Mouse (Mus musculus): ENCODE measurements around the gene Tigd3. TPM values are rescaled to one million over a fixed set of nuclear protein-coding genes. Genes with fewer than 3 reads are reported as not detected.

The Tigd3 gene
- polyA plus RNA-seq, 1 experiment from 2014 or later = 1.8 TPM

DNA sequence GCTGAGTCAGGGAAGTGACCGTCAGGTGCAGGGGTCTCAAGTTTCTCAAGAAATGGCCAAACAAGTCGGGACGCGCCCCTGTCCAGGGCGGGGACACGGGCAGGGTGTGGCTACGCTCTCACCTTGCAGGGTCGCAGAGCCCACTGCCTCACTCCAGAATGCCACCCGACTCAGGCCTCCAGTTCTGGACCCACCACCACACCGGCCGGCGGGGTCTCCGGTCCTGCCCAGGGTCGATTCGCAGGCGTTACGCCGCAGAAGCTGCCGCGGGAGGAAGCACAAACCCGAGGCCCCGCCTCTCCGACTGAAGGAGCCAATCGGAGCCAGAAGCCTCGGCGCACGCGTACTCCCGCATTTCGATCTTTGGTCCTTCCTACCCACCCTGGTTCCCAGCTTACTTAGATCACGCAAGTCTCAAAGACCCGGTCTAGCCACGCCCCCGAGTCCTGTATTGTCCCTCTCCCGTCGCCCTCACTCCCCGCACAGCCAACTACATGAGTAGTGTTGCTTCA lies 18.9 kb downstream of the Tigd3 start, which contains the start of gene Frmd8:
Gene Frmd8, minus strand, starts transcription at position 306 of the 512 bp plus-strand sequence.
- Histone ChIP-seq H3K9me3 (ENCODE audit: control insufficient read depth, low read length) (no peaks in the 10 kb centered on the region), H3K36me3 (ENCODE audit: control insufficient read depth, insufficient read depth, low read length) (peaks cover 21% of the 10 kb centered on the region), H3K27ac (replicated peaks in 1 of 2; ENCODE audit: control insufficient read depth in 1 of 2, insufficient read depth in 1 of 2, low read depth in 2 of 2, low read length in 2 of 2) (peak within 1 kb of the TSS; percentile 53 to 64; a peak in 3 of 4 replicates), H3K27me3 (ENCODE audit: control insufficient read depth, insufficient read depth, low read length) (no peaks in the 10 kb centered on the region), H3K4me3 (ENCODE audit: control insufficient read depth in 1 of 2, insufficient read depth in 1 of 2, low read depth in 1 of 2, low read length in 2 of 2) (peak within 1 kb of the TSS; percentile 71 to 96), H3K9ac (ENCODE audit: low read length) (peak within 1 kb of the TSS; percentile 85), H3K4me2 (ENCODE audit: low read length) (peak within 1 kb of the TSS; percentile 96), H3K4me1 (ENCODE audit: control insufficient read depth in 2 of 2, insufficient read depth in 2 of 2, low read length in 2 of 2) (peaks cover 22 to 56% of the 10 kb centered on the region in 2 experiments)
- WGBS = under 1% methylated on average over 37 of the region's 37 CpGs
- peak; percentile 68 for ATAC-seq (ENCODE audit: insufficient number of reproducible peaks, insufficient read depth, low FRiP score, low read depth)

DNA sequence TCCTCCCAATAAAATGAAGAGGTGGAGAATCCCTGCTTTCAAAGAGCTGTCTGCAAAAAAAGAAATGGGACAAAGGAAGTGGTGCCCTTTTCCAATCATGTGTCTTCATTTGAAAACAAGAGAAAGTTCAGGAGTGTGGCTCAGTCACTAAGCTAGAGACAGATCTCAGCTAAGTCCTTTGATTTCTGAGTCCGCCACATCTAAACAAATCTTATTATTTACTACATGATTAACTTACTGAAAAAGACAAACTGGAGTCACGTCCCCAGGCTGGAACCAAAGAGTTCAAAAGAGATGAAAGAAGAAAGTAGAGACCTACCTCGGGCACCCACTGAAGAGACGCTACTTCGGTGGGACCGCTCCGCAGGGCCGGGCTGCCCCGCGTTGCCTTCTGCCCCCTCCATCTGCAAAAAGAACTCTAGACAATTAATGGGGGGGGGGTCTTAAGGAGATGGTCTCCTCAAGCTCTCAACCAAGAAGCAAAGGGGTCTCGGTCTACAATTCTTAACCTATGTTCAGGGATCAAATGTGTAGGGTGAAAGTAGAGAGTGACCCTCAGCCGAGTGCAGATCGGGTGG lies 19.5 kb downstream of the Tigd3 start:
- 13% methylated on average over 13 of the region's 13 CpGs for whole genome bisulfite sequencing
- Histone ChIP-seq H3K9me3 (ENCODE audit: control insufficient read depth, low read length) (no peaks in the 10 kb centered on the region), H3K4me1 (ENCODE audit: control insufficient read depth in 2 of 2, insufficient read depth in 2 of 2, low read length in 2 of 2) (peaks cover 22 to 56% of the 10 kb centered on the region in 2 experiments), H3K9ac (ENCODE audit: low read length) (peak overlapping the region; percentile 85), H3K27ac (replicated peaks in 1 of 2; ENCODE audit: control insufficient read depth in 1 of 2, insufficient read depth in 1 of 2, low read depth in 2 of 2, low read length in 2 of 2) (peak overlapping the region in 1 of 2 experiments; percentile 64; a peak in 2 of 4 replicates), H3K36me3 (ENCODE audit: control insufficient read depth, insufficient read depth, low read length) (peaks cover 26% of the 10 kb centered on the region), H3K4me2 (ENCODE audit: low read length) (peak overlapping the region; percentile 96), H3K4me3 (ENCODE audit: control insufficient read depth in 1 of 2, insufficient read depth in 1 of 2, low read depth in 1 of 2, low read length in 2 of 2) (peak overlapping the region; percentile 71 to 96), H3K27me3 (ENCODE audit: control insufficient read depth, insufficient read depth, low read length) (no peaks in the 10 kb centered on the region)
- no peak for ATAC-seq (ENCODE audit: insufficient number of reproducible peaks, insufficient read depth, low FRiP score, low read depth)

GRCm38 (mm10) chr19:5872931-5873556 lies 20.9 kb downstream of the Tigd3 start:
- H3K27me3 ChIP-seq (ENCODE audit: control insufficient read depth, insufficient read depth, low read length) = no peaks in the 10 kb centered on the region
- peak overlapping the region; percentile 85; the same call in 1 of the 2 replicates for H3K9ac ChIP-seq (ENCODE audit: low read length)
- no peak overlapping the region for H3K27ac ChIP-seq (replicated peaks in 1 of 2; ENCODE audit: control insufficient read depth in 1 of 2, insufficient read depth in 1 of 2, low read depth in 2 of 2, low read length in 2 of 2)
- H3K4me1 ChIP-seq (ENCODE audit: control insufficient read depth in 2 of 2, insufficient read depth in 2 of 2, low read length in 2 of 2) = peaks cover 22 to 46% of the 10 kb centered on the region in 2 experiments
- H3K4me2 ChIP-seq (ENCODE audit: low read length) = peak overlapping the region; percentile 29
- peaks cover 40% of the 10 kb centered on the region for H3K36me3 ChIP-seq (ENCODE audit: control insufficient read depth, insufficient read depth, low read length)
- ATAC-seq (ENCODE audit: insufficient number of reproducible peaks, insufficient read depth, low FRiP score, low read depth) = no peak
- H3K9me3 ChIP-seq (ENCODE audit: control insufficient read depth, low read length) = no peaks in the 10 kb centered on the region
- WGBS = 73% methylated on average over 19 of the region's 19 CpGs
- H3K4me3 ChIP-seq (ENCODE audit: control insufficient read depth in 1 of 2, insufficient read depth in 1 of 2, low read depth in 1 of 2, low read length in 2 of 2) = no peak overlapping the region

DNA sequence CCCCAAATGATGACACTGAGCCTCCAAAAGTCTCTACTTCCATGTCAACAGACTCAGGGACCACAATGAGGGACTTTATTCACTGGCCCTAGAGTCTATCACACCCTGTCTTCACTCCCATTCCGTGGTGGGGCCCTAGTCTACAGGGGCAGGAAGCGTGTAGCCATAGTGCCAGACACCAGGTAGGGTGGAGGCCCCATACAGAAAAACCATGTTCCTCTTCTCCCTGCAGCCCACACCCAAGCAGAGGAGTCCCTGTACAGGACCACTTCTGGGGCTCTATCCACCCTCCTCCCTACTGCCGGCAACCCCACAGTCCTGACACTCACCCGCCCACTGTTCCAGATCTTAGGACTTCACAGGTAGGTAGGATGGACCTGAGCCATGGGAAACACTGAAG lies 21.4 kb downstream of the Tigd3 start:
- 76% methylated on average over 4 of the region's 4 CpGs for WGBS
- H3K27me3 ChIP-seq (ENCODE audit: control insufficient read depth, insufficient read depth, low read length) = no peaks in the 10 kb centered on the region
- no peak overlapping the region for H3K27ac ChIP-seq (replicated peaks in 1 of 2; ENCODE audit: control insufficient read depth in 1 of 2, insufficient read depth in 1 of 2, low read depth in 2 of 2, low read length in 2 of 2)
- H3K4me1 ChIP-seq (ENCODE audit: control insufficient read depth in 2 of 2, insufficient read depth in 2 of 2, low read length in 2 of 2) = peaks cover 19 to 41% of the 10 kb centered on the region in 2 experiments
- H3K4me2 ChIP-seq (ENCODE audit: low read length) = peak overlapping the region; percentile 29; the same call in 1 of the 2 replicates
- H3K9me3 ChIP-seq (ENCODE audit: control insufficient read depth, low read length) = no peaks in the 10 kb centered on the region
- peaks cover 46% of the 10 kb centered on the region for H3K36me3 ChIP-seq (ENCODE audit: control insufficient read depth, insufficient read depth, low read length)
- no peak overlapping the region; the same call in 1 of the 2 replicates for H3K9ac ChIP-seq (ENCODE audit: low read length)
- no peak for ATAC-seq (ENCODE audit: insufficient number of reproducible peaks, insufficient read depth, low FRiP score, low read depth)
- no peak overlapping the region for H3K4me3 ChIP-seq (ENCODE audit: control insufficient read depth in 1 of 2, insufficient read depth in 1 of 2, low read depth in 1 of 2, low read length in 2 of 2)

DNA sequence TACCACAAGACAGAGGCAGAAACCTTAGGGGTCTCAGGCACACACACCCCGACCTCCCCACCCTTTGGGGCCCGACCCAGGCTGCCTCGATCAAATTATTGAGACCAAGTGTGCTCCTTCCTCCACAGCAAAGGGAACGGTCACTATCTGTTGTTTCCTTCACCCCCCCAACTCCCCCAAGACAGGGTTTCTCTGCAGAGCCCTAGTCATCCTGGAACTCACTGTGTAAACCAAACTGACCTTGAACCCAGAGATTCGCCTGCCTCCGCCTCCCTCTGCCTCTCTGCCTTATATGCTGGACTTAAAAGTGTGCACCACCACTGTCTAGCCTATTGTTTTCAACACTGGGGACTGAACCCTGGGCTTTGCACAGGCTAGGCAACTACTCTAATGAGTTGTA lies 22.3 kb downstream of the Tigd3 start:
- Histone ChIP-seq H3K27me3 (ENCODE audit: control insufficient read depth, insufficient read depth, low read length) (no peaks in the 10 kb centered on the region), H3K4me3 (ENCODE audit: control insufficient read depth in 1 of 2, insufficient read depth in 1 of 2, low read depth in 1 of 2, low read length in 2 of 2) (no peak overlapping the region), H3K4me2 (ENCODE audit: low read length) (peak overlapping the region; percentile 46), H3K27ac (replicated peaks in 1 of 2; ENCODE audit: control insufficient read depth in 1 of 2, insufficient read depth in 1 of 2, low read depth in 2 of 2, low read length in 2 of 2) (peak overlapping the region; percentile 67 to 82), H3K9me3 (ENCODE audit: control insufficient read depth, low read length) (no peaks in the 10 kb centered on the region), H3K36me3 (ENCODE audit: control insufficient read depth, insufficient read depth, low read length) (peaks cover 54% of the 10 kb centered on the region), H3K9ac (ENCODE audit: low read length) (peak overlapping the region; percentile 62; the same call in 1 of the 2 replicates), H3K4me1 (ENCODE audit: control insufficient read depth in 2 of 2, insufficient read depth in 2 of 2, low read length in 2 of 2) (peaks cover 19 to 37% of the 10 kb centered on the region in 2 experiments)
- 38% methylated on average over 6 of the region's 6 CpGs for WGBS
- no peak for ATAC-seq (ENCODE audit: insufficient number of reproducible peaks, insufficient read depth, low FRiP score, low read depth)

DNA sequence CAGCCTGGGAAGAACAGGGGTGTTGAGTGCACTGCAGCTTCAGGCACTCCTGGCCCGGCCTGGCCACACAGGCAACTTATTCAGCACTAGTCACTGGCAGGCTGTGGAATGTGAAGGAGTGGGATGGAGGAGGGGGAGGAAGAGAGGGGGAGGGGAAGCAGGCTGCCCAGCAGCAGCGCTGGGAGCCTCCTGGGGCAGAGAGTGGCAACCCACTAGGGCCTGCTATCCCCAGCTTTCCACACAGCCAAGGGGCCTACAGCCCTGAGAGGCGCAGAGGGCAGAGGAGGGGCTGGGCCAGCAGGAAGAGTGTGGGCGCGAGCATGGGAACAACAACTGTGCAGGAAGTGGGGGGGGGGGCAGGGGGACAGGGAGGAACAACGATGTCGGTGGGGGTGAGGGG lies 22.7 kb downstream of the Tigd3 start:
- no peaks in the 10 kb centered on the region for H3K9me3 ChIP-seq (ENCODE audit: control insufficient read depth, low read length)
- peak; percentile 63 for ATAC-seq (ENCODE audit: insufficient number of reproducible peaks, insufficient read depth, low FRiP score, low read depth)
- H3K27me3 ChIP-seq (ENCODE audit: control insufficient read depth, insufficient read depth, low read length) = no peaks in the 10 kb centered on the region
- peak overlapping the region; percentile 62 for H3K9ac ChIP-seq (ENCODE audit: low read length)
- H3K36me3 ChIP-seq (ENCODE audit: control insufficient read depth, insufficient read depth, low read length) = peaks cover 58% of the 10 kb centered on the region
- H3K27ac ChIP-seq (replicated peaks in 1 of 2; ENCODE audit: control insufficient read depth in 1 of 2, insufficient read depth in 1 of 2, low read depth in 2 of 2, low read length in 2 of 2) = peak overlapping the region; percentile 67 to 82
- H3K4me2 ChIP-seq (ENCODE audit: low read length) = peak overlapping the region; percentile 46
- no peak overlapping the region for H3K4me3 ChIP-seq (ENCODE audit: control insufficient read depth in 1 of 2, insufficient read depth in 1 of 2, low read depth in 1 of 2, low read length in 2 of 2)
- WGBS = 2% methylated on average over 7 of the region's 7 CpGs
- peaks cover 19 to 37% of the 10 kb centered on the region in 2 experiments for H3K4me1 ChIP-seq (ENCODE audit: control insufficient read depth in 2 of 2, insufficient read depth in 2 of 2, low read length in 2 of 2)

DNA sequence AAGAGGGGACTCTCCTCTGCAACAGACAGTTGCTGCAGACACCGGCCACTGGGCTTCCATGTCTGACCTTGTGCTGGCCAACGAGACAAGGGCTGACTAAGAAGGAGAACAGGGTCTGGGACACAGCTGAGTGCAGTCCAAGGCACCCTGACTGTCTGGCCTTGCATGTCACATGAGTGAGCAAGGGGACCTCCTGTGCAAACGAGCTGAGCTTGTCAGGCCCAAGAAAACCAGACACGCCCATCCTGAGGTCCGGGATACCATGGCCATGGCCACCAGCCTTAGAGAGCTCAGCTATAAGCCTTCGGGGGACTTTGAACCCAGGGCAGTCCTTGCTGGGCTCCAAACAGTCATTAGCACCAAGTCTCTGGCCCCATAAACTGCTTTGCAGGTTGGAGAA lies 25.9 kb downstream of the Tigd3 start:
- H3K27me3 ChIP-seq (ENCODE audit: control insufficient read depth, insufficient read depth, low read length) = no peaks in the 10 kb centered on the region
- H3K4me1 ChIP-seq (ENCODE audit: control insufficient read depth in 2 of 2, insufficient read depth in 2 of 2, low read length in 2 of 2) = peaks cover 14 to 29% of the 10 kb centered on the region in 2 experiments
- ATAC-seq (ENCODE audit: insufficient number of reproducible peaks, insufficient read depth, low FRiP score, low read depth) = no peak
- H3K27ac ChIP-seq (replicated peaks in 1 of 2; ENCODE audit: control insufficient read depth in 1 of 2, insufficient read depth in 1 of 2, low read depth in 2 of 2, low read length in 2 of 2) = no peak overlapping the region
- H3K9ac ChIP-seq (ENCODE audit: low read length) = no peak overlapping the region
- 74% methylated on average over 6 of the region's 6 CpGs for WGBS
- no peak overlapping the region for H3K4me2 ChIP-seq (ENCODE audit: low read length)
- no peak overlapping the region for H3K4me3 ChIP-seq (ENCODE audit: control insufficient read depth in 1 of 2, insufficient read depth in 1 of 2, low read depth in 1 of 2, low read length in 2 of 2)
- peaks cover 81% of the 10 kb centered on the region for H3K36me3 ChIP-seq (ENCODE audit: control insufficient read depth, insufficient read depth, low read length)
- H3K9me3 ChIP-seq (ENCODE audit: control insufficient read depth, low read length) = no peaks in the 10 kb centered on the region

All from heart, embryonic 14.5 days (tissue).